ENCODE assay signal across 9 mouse cellular contexts in the genomic region with DNA sequence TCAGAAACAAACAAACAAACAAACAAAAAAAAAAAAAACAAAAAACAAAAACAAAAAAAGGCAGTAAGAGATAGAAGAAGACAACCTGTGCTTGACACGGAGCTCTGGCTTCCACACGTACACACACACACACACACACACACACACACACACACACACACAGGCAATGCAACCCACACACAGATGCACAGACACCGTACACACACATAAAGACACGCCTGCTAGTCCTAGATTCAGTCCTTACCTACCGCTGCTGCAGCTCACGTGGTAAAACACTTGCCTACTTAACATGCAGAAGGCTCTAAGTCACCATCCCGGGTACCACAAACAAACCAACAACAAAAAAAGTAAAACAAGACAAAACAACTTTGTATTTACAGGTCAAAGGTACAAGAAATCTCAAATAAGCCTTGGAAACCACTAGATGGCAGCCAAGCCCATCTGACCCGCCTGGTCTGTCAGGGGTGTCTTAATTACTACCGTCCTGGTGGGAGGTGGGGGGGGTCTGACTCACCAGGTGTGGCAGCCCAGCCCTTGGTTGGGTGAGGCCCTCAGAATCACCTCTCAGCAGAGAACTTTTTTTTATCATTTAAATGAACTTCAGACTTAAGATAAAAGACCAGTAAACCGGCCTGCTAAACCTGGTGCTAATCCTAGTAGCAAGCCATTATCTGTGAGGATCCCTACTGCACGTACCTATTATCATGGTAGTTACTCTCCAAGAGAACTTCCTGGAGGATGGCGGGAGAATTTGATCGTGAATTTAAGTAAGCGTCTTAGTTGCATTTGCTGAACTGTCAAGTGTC. TPM values are rescaled to one million over a fixed set of nuclear protein-coding genes. Genes with fewer than 3 reads are reported as not detected.
DNase-seq lines count a peak whose midpoint lies in the region; ATAC-seq and TF ChIP-seq lines count a peak whose summit lies in the region.
"Had no signal": no experiment of that assay in that cellular context is flagged by ENCODE, and none has a peak within 500 bp of the region (broad histone marks: within the 10 kb centered on the region; RNA-seq: fewer than 3 reads in every experiment).

No protein-coding gene starts in this region.

- H3K9me3 ChIP-seq in kidney, embryonic 15.5 days (replicated peaks): no peaks in the 10 kb centered on the region
- no peaks in the 10 kb centered on the region for H3K9me3 ChIP-seq in E14TG2a.4 (ENCODE audit: low read length)
- H3K9me3 ChIP-seq: liver, embryonic 13.5 days had no signal

- H3K36me3 ChIP-seq in kidney, embryonic 15.5 days: no peaks in the 10 kb centered on the region
- no peaks in the 10 kb centered on the region for H3K36me3 ChIP-seq in E14TG2a.4 (ENCODE audit: insufficient read depth, low read length)
- H3K36me3 ChIP-seq: liver, embryonic 13.5 days had no signal

- no peak for ATAC-seq in kidney, embryonic 15.5 days (replicated peaks; ENCODE audit: low FRiP score)
- no peak for ATAC-seq in erythroblast, adult 5-6 weeks (replicated peaks; ENCODE audit: low FRiP score, poor library complexity, severe bottlenecking)

- WGBS in kidney, embryonic 15.5 days: 24% methylated on average over 14 of the region's 14 CpGs

- H3K4me2 ChIP-seq in kidney, embryonic 15.5 days: no peak overlapping the region
- H3K4me2 ChIP-seq: liver, embryonic 13.5 days had no signal

- TF ChIP-seq POLR2A in brain, embryonic 14.5 days (IDR thresholded peaks at IDR 0.05; ENCODE audit: borderline replicate concordance, extremely low read depth, insufficient read depth, insufficient read length, poor library complexity, severe bottlenecking): no peak

- H3K27me3 ChIP-seq in kidney, embryonic 15.5 days: peaks cover 8% of the 10 kb centered on the region
- peaks cover 8% of the 10 kb centered on the region for H3K27me3 ChIP-seq in E14TG2a.4 (ENCODE audit: insufficient read depth, low read length)
- H3K27me3 ChIP-seq: liver, embryonic 13.5 days had no signal

- TF ChIP-seq CTCF in E14TG2a.4 (conservative IDR thresholded peaks at IDR 0.05; ENCODE audit: low read length): peak; percentile 51
- peak; percentile 48; the same call in 1 of the 2 replicates for TF ChIP-seq CTCF in brain, embryonic 14.5 days (IDR thresholded peaks at IDR 0.05; ENCODE audit: borderline replicate concordance, extremely low read depth, insufficient read depth, insufficient read length)

- H3K4me3 ChIP-seq in kidney, embryonic 15.5 days (replicated peaks): no peak overlapping the region
- peak overlapping the region; percentile 54; the same call in 1 of the 2 replicates for H3K4me3 ChIP-seq in E14TG2a.4 (replicated peaks; ENCODE audit: low read length)
- H3K4me3 ChIP-seq: liver, embryonic 13.5 days had no signal

- no peak overlapping the region for H3K9ac ChIP-seq in kidney, embryonic 15.5 days
- H3K9ac ChIP-seq: liver, embryonic 13.5 days had no signal

- H3K4me1 ChIP-seq in kidney, embryonic 15.5 days: peaks cover 10% of the 10 kb centered on the region
- H3K4me1 ChIP-seq in E14TG2a.4 (replicated peaks; ENCODE audit: low read depth, low read length): peaks cover 72% of the 10 kb centered on the region
- H3K4me1 ChIP-seq: liver, embryonic 13.5 days had no signal

- H3K27ac ChIP-seq in kidney, embryonic 15.5 days: no peak overlapping the region
- H3K27ac ChIP-seq: liver, embryonic 13.5 days had no signal

- DNase-seq in kidney, adult 18-20 months: peak; percentile 37
- DNase-seq in brain, embryonic 14.5 days (ENCODE audit: low read depth): peak; percentile 47
- DNase-seq in kidney, postnatal 36 days: peak; percentile 40 to 67
- DNase-seq in thymus, postnatal 10 days (ENCODE audit: low spot score in 2 of 2): peak; percentile 15 to 44
- no peak for DNase-seq in ovary, adult 18-20 months (ENCODE audit: low spot score)
- DNase-seq: liver, embryonic 13.5 days had no signal

RNA-seq across cellular contexts. Expression of gene Foxo1, which starts 14.3 kb away (rescaled TPM):
- polyA plus RNA-seq in kidney, embryonic 15.5 days (2015; fragmentation: Nextera tagmentation; extraction: Ambion mirVana): 6.7 and 6.9 TPM in 2 replicates
- polyA plus RNA-seq in brain, embryonic 14.5 days (2012; rRNA removed): 3.5 and 5.8 TPM in 2 replicates
- 1.3 and 2.1 TPM in 2 replicates for total RNA-seq in erythroblast, adult 5-6 weeks (2015; ENCODE audit: low replicate concordance)
- 0.26 and 0.56 TPM in 2 replicates for total RNA-seq in erythroblast, adult 5-6 weeks (2017; ENCODE audit: low replicate concordance)
